Mouse (Mus musculus) MEL (cell line): ENCODE data around the gene Hoga1. TPM values are rescaled to one million over a fixed set of nuclear protein-coding genes. Genes with fewer than 3 reads are reported as not detected.

Source experiments
- DNase-seq: peaks from one replicate; pipeline ENCODE4 v3.0.0; 2011; ENCODE audit warnings: low read depth, low spot score
- H3K27ac ChIP-seq: 2 replicates; pipeline ENCODE4 v1.5.1; 2012; ENCODE audit warnings: low read depth, mild to moderate bottlenecking, control low read depth, low read length, moderate library complexity; ENCODE audit not compliant: control insufficient read depth
- H3K27me3 ChIP-seq, 2 experiments: fragments of 150-350 bp in 1 of 2; sonication (generic) in 1 of 2; 2 replicates each; pipeline ENCODE4 v1.6.1; 2012; ENCODE audit warnings: low read length in 2 of 2, mild to moderate bottlenecking in 2 of 2, improper control_type of control experiment in 1 of 2, moderate library complexity in 1 of 2; ENCODE audit not compliant: insufficient read depth in 2 of 2, control insufficient read depth in 1 of 2
- H3K36me3 ChIP-seq, 2 experiments: 2 replicates each; pipeline ENCODE4 v1.6.1; 2012 to 2014; ENCODE audit warnings: low read length in 2 of 2, improper control_type of control experiment in 1 of 2, inconsistent platforms in 1 of 2, mild to moderate bottlenecking in 1 of 2; ENCODE audit not compliant: insufficient read depth in 2 of 2, control insufficient read depth in 1 of 2
- H3K4me1 ChIP-seq, 2 experiments: fragments of 150-350 bp in 1 of 2; sonication (generic) in 1 of 2; 2 replicates each; pipeline ENCODE4 v1.6.1; 2012; ENCODE audit warnings: low read length in 2 of 2, improper control_type of control experiment in 1 of 2, mild to moderate bottlenecking in 1 of 2; ENCODE audit not compliant: insufficient read depth in 2 of 2, control insufficient read depth in 1 of 2
- H3K4me3 ChIP-seq, 2 experiments: fragments of 150-350 bp in 1 of 2; sonication (generic) in 1 of 2; 2 replicates each; pipeline ENCODE4 v1.5.1; 2012; ENCODE audit warnings: low read depth in 2 of 2, low read length in 2 of 2, mild to moderate bottlenecking in 2 of 2, moderate library complexity in 2 of 2, control low read depth in 1 of 2, improper control_type of control experiment in 1 of 2; ENCODE audit not compliant: control insufficient read depth in 1 of 2, insufficient read depth in 1 of 2
- H3K79me2 ChIP-seq: 2 replicates; pipeline ENCODE4 v1.6.1; 2012; ENCODE audit warnings: mild to moderate bottlenecking, low read length, moderate library complexity; ENCODE audit not compliant: control insufficient read depth, poor library complexity, insufficient read depth
- H3K9ac ChIP-seq: 2 replicates; pipeline ENCODE4 v1.6.1; 2012; ENCODE audit warnings: low read depth, mild to moderate bottlenecking, control low read depth, low read length, moderate library complexity; ENCODE audit not compliant: control insufficient read depth, poor library complexity, severe bottlenecking
- H3K9me3 ChIP-seq: fragments of 150-350 bp; sonication (generic); replicated peaks from 2 replicates; pipeline ENCODE4 v1.6.1; 2012; ENCODE audit warnings: mild to moderate bottlenecking, low read length, improper control_type of control experiment, moderate library complexity; ENCODE audit not compliant: insufficient read depth
- BHLHE40 ChIP-seq: IDR thresholded peaks from 2 replicates; pipeline ENCODE4 v1.6.1; 2012; ENCODE audit warnings: low read depth, mild to moderate bottlenecking, inconsistent platforms, low read length, improper control_type of control experiment, borderline replicate concordance
- CHD1 ChIP-seq: IDR thresholded peaks from 2 replicates; pipeline ENCODE4 v1.6.1; 2012; ENCODE audit warnings: low read depth, mild to moderate bottlenecking, inconsistent platforms, low read length, improper control_type of control experiment
- CHD2 ChIP-seq: IDR thresholded peaks from 2 replicates; pipeline ENCODE4 v1.6.1; 2011; ENCODE audit warnings: low read length, improper control_type of control experiment
- CTCF ChIP-seq, 3 experiments: IDR thresholded peaks in 2 of 3; conservative IDR thresholded peaks in 1 of 3; 2 replicates each; pipeline ENCODE4 v1.5.1; 2011 to 2012; ENCODE audit warnings: low read length in 3 of 3, low read depth in 2 of 3, mild to moderate bottlenecking in 2 of 3, improper control_type of control experiment in 1 of 3, inconsistent platforms in 1 of 3, mixed read lengths in 1 of 3, moderate library complexity in 1 of 3; ENCODE audit not compliant: control insufficient read depth in 1 of 3, insufficient read depth in 1 of 3, poor library complexity in 1 of 3, severe bottlenecking in 1 of 3
- E2F4 ChIP-seq: IDR thresholded peaks from 2 replicates; pipeline ENCODE4 v1.6.1; 2011; ENCODE audit warnings: low read depth, low read length, improper control_type of control experiment, borderline replicate concordance
- EP300 ChIP-seq, 2 experiments: IDR thresholded peaks; 2 replicates each; pipeline ENCODE4 v1.6.1; 2011; ENCODE audit warnings: improper control_type of control experiment in 2 of 2, low read length in 2 of 2, low read depth in 1 of 2, mild to moderate bottlenecking in 1 of 2
- ETS1 ChIP-seq: IDR thresholded peaks from 2 replicates; pipeline ENCODE4 v1.6.1; 2012; ENCODE audit warnings: low read depth, mild to moderate bottlenecking, inconsistent platforms, low read length, improper control_type of control experiment, moderate library complexity
- GATA1 ChIP-seq: IDR thresholded peaks from 2 replicates; pipeline ENCODE4 v1.6.1; 2011; ENCODE audit warnings: low read depth, low read length, improper control_type of control experiment
- HCFC1 ChIP-seq: IDR thresholded peaks from 2 replicates; pipeline ENCODE4 v1.6.1; 2012; ENCODE audit warnings: low read depth, mild to moderate bottlenecking, inconsistent platforms, low read length, improper control_type of control experiment, moderate library complexity
- MAZ ChIP-seq: IDR thresholded peaks from 2 replicates; pipeline ENCODE4 v1.6.1; 2012; ENCODE audit warnings: low read depth, mild to moderate bottlenecking, inconsistent platforms, low read length, improper control_type of control experiment
- MEF2A ChIP-seq: IDR thresholded peaks from 2 replicates; pipeline ENCODE4 v1.6.1; 2014; ENCODE audit warnings: low read depth, mild to moderate bottlenecking, inconsistent platforms, low read length, improper control_type of control experiment; ENCODE audit not compliant: poor library complexity, insufficient replicate concordance, severe bottlenecking; ENCODE audit errors: extremely low read depth
- MXI1 ChIP-seq: IDR thresholded peaks from 2 replicates; pipeline ENCODE4 v1.6.1; 2011; ENCODE audit warnings: mild to moderate bottlenecking, low read depth, low read length, improper control_type of control experiment
- MYB ChIP-seq: IDR thresholded peaks from 2 replicates; pipeline ENCODE4 v1.6.1; 2011; ENCODE audit warnings: mild to moderate bottlenecking, low read depth, low read length, improper control_type of control experiment
- MYC ChIP-seq: IDR thresholded peaks from 2 replicates; pipeline ENCODE4 v1.6.1; 2011; ENCODE audit warnings: low read depth, mild to moderate bottlenecking, low read length, improper control_type of control experiment, moderate library complexity
- NELFE ChIP-seq: IDR thresholded peaks from 2 replicates; pipeline ENCODE4 v1.6.1; 2011; ENCODE audit warnings: low read depth, low read length, improper control_type of control experiment
- POLR2A ChIP-seq, 2 experiments: IDR thresholded peaks; 2 replicates each; pipeline ENCODE4 v1.6.1; 2011 to 2012; ENCODE audit warnings: low read length in 2 of 2, mild to moderate bottlenecking in 2 of 2, control low read depth in 1 of 2, improper control_type of control experiment in 1 of 2, low read depth in 1 of 2, moderate library complexity in 1 of 2; ENCODE audit not compliant: control insufficient read depth in 1 of 2, insufficient read depth in 1 of 2, poor library complexity in 1 of 2
- RCOR1 ChIP-seq: IDR thresholded peaks from 2 replicates; pipeline ENCODE4 v1.6.1; 2012; ENCODE audit warnings: low read depth, mild to moderate bottlenecking, inconsistent platforms, low read length, improper control_type of control experiment
- SIN3A ChIP-seq: IDR thresholded peaks from 2 replicates; pipeline ENCODE4 v1.6.1; 2012; ENCODE audit warnings: low read length, improper control_type of control experiment, inconsistent platforms
- SMC3 ChIP-seq: IDR thresholded peaks from 2 replicates; pipeline ENCODE4 v1.6.1; 2011; ENCODE audit warnings: low read depth, low read length, improper control_type of control experiment
- TAL1 ChIP-seq: IDR thresholded peaks from 2 replicates; pipeline ENCODE4 v1.6.1; 2012; ENCODE audit warnings: mild to moderate bottlenecking, inconsistent platforms, low read length, moderate library complexity, mixed read lengths
- TCF12 ChIP-seq: IDR thresholded peaks from 2 replicates; pipeline ENCODE4 v1.6.1; 2014; ENCODE audit warnings: low read depth, mild to moderate bottlenecking, inconsistent platforms, low read length, improper control_type of control experiment, moderate library complexity
- UBTF ChIP-seq: IDR thresholded peaks from 2 replicates; pipeline ENCODE4 v1.6.1; 2012; ENCODE audit warnings: low read depth, mild to moderate bottlenecking, inconsistent platforms, low read length, improper control_type of control experiment, moderate library complexity, borderline replicate concordance; ENCODE audit not compliant: insufficient read depth
- USF1 ChIP-seq: IDR thresholded peaks from 2 replicates; pipeline ENCODE4 v1.6.1; 2014; ENCODE audit warnings: low read depth, mild to moderate bottlenecking, inconsistent platforms, low read length, improper control_type of control experiment, moderate library complexity
- ZC3H11A ChIP-seq: IDR thresholded peaks from 2 replicates; pipeline ENCODE4 v1.6.1; 2012; ENCODE audit warnings: low read depth, mild to moderate bottlenecking, inconsistent platforms, low read length, improper control_type of control experiment
- ZKSCAN1 ChIP-seq: IDR thresholded peaks from 2 replicates; pipeline ENCODE4 v1.6.1; 2012; ENCODE audit warnings: low read depth, mild to moderate bottlenecking, inconsistent platforms, low read length, improper control_type of control experiment, moderate library complexity
- ZMIZ1 ChIP-seq: IDR thresholded peaks from 2 replicates; pipeline ENCODE4 v1.6.1; 2012; ENCODE audit warnings: low read depth, mild to moderate bottlenecking, inconsistent platforms, low read length, improper control_type of control experiment, moderate library complexity
- polyA plus RNA-seq, 2 experiments: library from polyadenylated mRNA; stranded (reverse) in 1 of 2; unstranded in 1 of 2; fragments of >175 nt in 1 of 2; fragments of >200 nt in 1 of 2; gene quantifications; 2 replicates each; pipeline versions ENCODE4 v1.2.1 to v1.2.4; 2012; ENCODE audit warnings: low replicate concordance in 2 of 2, low read depth in 1 of 2; ENCODE audit not compliant: insufficient read length in 2 of 2, insufficient read depth in 1 of 2, missing spikeins in 1 of 2
- total RNA-seq: library from RNA; depleted of rRNA; stranded (reverse); fragments of 300-350 nt; gene quantifications from 2 replicates; pipeline ENCODE4 v1.2.3, GENCODE M21; 2012

The Hoga1 gene
- total and polyA plus RNA-seq, 3 experiments = 0.31 to 0.38 TPM; not detected in 1

GRCm38 (mm10) chr19:42019011-42019522 is 26.3 kb upstream of the Hoga1 start:
- no peaks in the 10 kb centered on the region for H3K9me3 ChIP-seq
- no peak overlapping the region for H3K27ac ChIP-seq
- no peak overlapping the region for H3K9ac ChIP-seq
- no peaks in the 10 kb centered on the region for H3K27me3 ChIP-seq
- H3K4me3 ChIP-seq = no peak overlapping the region
- DNase-seq = no peak
- no peaks in the 10 kb centered on the region for H3K36me3 ChIP-seq
- TF ChIP-seq E2F4 (no peak), UBTF (no peak), BHLHE40 (no peak), ZMIZ1 (no peak), ZKSCAN1 (no peak), RCOR1 (no peak), USF1 (no peak), MXI1 (no peak), CHD2 (no peak), TCF12 (no peak), CHD1 (no peak), MEF2A (no peak), ZC3H11A (no peak), SMC3 (no peak), HCFC1 (no peak), EP300 (IDR thresholded peaks at IDR 0.05; ENCODE audit: low read depth in 1 of 2, low read length in 2 of 2) (no peak), CTCF (IDR thresholded peaks at IDR 0.05 in 2 of 3, conservative IDR thresholded peaks at IDR 0.05 in 1 of 3; ENCODE audit: control insufficient read depth in 1 of 3, insufficient read depth in 1 of 3, low read depth in 2 of 3, low read length in 3 of 3, poor library complexity in 1 of 3, severe bottlenecking in 1 of 3) (no peak), SIN3A (no peak), POLR2A (IDR thresholded peaks at IDR 0.05; ENCODE audit: control insufficient read depth in 1 of 2, insufficient read depth in 1 of 2, low read depth in 1 of 2, low read length in 2 of 2, poor library complexity in 1 of 2) (no peak)
- TF ChIP-seq, all 39 proteins: peak for 0
- Histone ChIP-seq H3K4me1 (peaks cover 0 to 5% of the 10 kb centered on the region in 2 experiments; a peak in 1 of 4 replicates), H3K79me2 (no peaks in the 10 kb centered on the region)

GRCm38 (mm10) chr19:42021681-42022541 is 23.5 kb upstream of the Hoga1 start:
- TF ChIP-seq ETS1 (no peak), MYB (no peak), NELFE (no peak), MYC (no peak), CHD1 (no peak), POLR2A (IDR thresholded peaks at IDR 0.05; ENCODE audit: control insufficient read depth in 1 of 2, insufficient read depth in 1 of 2, low read depth in 1 of 2, low read length in 2 of 2, poor library complexity in 1 of 2) (no peak), TAL1 (no peak), UBTF (no peak), RCOR1 (no peak), MAZ (no peak), SIN3A (no peak), GATA1 (no peak)
- TF ChIP-seq, all 39 proteins: peak for 0
- Histone ChIP-seq H3K36me3 (no peaks in the 10 kb centered on the region), H3K27ac (no peak overlapping the region), H3K27me3 (no peaks in the 10 kb centered on the region), H3K4me1 (peaks cover 0 to 5% of the 10 kb centered on the region in 2 experiments; a peak in 1 of 4 replicates), H3K4me3 (no peak overlapping the region), H3K9ac (no peak overlapping the region), H3K9me3 (no peaks in the 10 kb centered on the region), H3K79me2 (no peaks in the 10 kb centered on the region)
- DNase-seq = no peak
